Mouse (Mus musculus) liver, postnatal 0 days (tissue): ENCODE measurements at regions not wholly inside any gene's neighbourhood (a gene's known extent, or its start where the extent isn't known, plus 50 kb on each side); places are given as distances from the start of the nearest gene placed in this dataset.

Experiments used
- CTCF ChIP-seq: sonication (generic); IDR thresholded peaks from 2 replicates; pipeline ENCODE4 v1.5.1; 2016; ENCODE audit warnings: antibody characterized with exemption, low read depth
- EP300 ChIP-seq: IDR thresholded peaks from 2 replicates; pipeline ENCODE4 v1.6.1; 2016; ENCODE audit warnings: antibody characterized with exemption, low read depth, mild to moderate bottlenecking

DNA sequence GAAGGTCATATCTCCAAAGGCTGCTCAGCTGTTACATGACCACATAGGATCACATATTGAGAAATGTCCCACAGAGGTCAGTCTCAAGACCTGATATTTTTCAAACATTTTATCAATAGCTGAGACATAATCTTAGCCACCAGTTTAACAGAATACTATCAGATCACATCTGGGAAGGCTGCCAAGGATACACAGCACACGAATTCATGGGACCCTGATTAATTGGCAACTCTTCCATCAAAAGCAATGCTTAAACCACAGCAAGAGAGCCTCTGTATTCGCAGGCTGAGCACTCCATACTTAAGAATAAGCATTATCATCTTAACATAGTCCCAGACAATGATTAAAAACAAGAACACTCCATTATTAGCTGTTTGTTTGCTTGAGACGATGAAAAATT is 691.9 kb downstream of the Robo2 start:
- TF ChIP-seq CTCF (no peak), EP300 (no peak)
